Mouse (Mus musculus) stomach, embryonic 14.5 days (tissue): ENCODE data around the gene Tenm3. TPM values are rescaled to one million over a fixed set of nuclear protein-coding genes. Genes with fewer than 3 reads are reported as not detected.
A peak's percentile ranks its signal among the peaks of the same experiment; 100 is the strongest.

Experiments used
- ATAC-seq: fragments of 200-750 bp; cut with Nextera tagmentation; 2 replicates; pipeline ENCODE4 v1.8.0; 2017; ENCODE audit warnings: low read depth, moderate TSS enrichment; ENCODE audit not compliant: insufficient number of reproducible peaks, insufficient read depth, low FRiP score
- H3K27ac ChIP-seq: fragments of 300-500 bp; sonication (generic); 2 replicates; pipeline ENCODE4 v1.5.1; 2014; ENCODE audit warnings: mild to moderate bottlenecking, low read length, moderate library complexity, mixed read lengths
- H3K27me3 ChIP-seq: fragments of 300-500 bp; sonication (generic); 2 replicates; pipeline ENCODE4 v1.6.1; 2014; ENCODE audit warnings: low read length, control low read depth, mixed read lengths; ENCODE audit not compliant: control insufficient read depth, insufficient read depth
- H3K36me3 ChIP-seq: fragments of 300-500 bp; sonication (generic); 2 replicates; pipeline ENCODE4 v1.6.1; 2014; ENCODE audit warnings: mild to moderate bottlenecking, control low read depth, low read length, moderate library complexity, mixed read lengths; ENCODE audit not compliant: control insufficient read depth, insufficient read depth
- H3K4me1 ChIP-seq: fragments of 300-500 bp; sonication (generic); 2 replicates; pipeline ENCODE4 v1.6.1; 2014; ENCODE audit warnings: low read length, control low read depth, mixed read lengths; ENCODE audit not compliant: control insufficient read depth, insufficient read depth
- H3K4me2 ChIP-seq: fragments of 300-500 bp; sonication (generic); replicated peaks from 2 replicates; pipeline ENCODE4 v1.6.1; 2014; ENCODE audit warnings: low read depth, low read length, control low read depth
- H3K4me3 ChIP-seq: fragments of 300-500 bp; sonication (generic); 2 replicates; pipeline ENCODE4 v1.5.1; 2014; ENCODE audit warnings: low read depth, low read length, control low read depth
- H3K9ac ChIP-seq: fragments of 300-500 bp; sonication (generic); replicated peaks from 2 replicates; pipeline ENCODE4 v1.6.1; 2014; ENCODE audit warnings: low read depth, mild to moderate bottlenecking, control low read depth, low read length, moderate library complexity, mixed read lengths
- H3K9me3 ChIP-seq: fragments of 300-500 bp; sonication (generic); 2 replicates; pipeline ENCODE4 v1.6.1; 2016; ENCODE audit warnings: low read depth, low read length, control low read depth; ENCODE audit not compliant: control insufficient read depth
- WGBS: fragments of 180-500 bp; shearing (Covaris S2); extraction: QIAGEN DNeasy Blood & Tissue Kit; methylation state at CpG from one replicate; pipeline ENCODE4 v1.1.7; 2014; 5-methylcytosine and 5-hydroxymethylcytosine counted together
- polyA plus RNA-seq: library from polyadenylated mRNA; unstranded; fragments of >200 nt; fragmentation: Nextera tagmentation; extraction: Ambion mirVana; gene quantifications from 2 replicates; pipeline ENCODE4 v1.2.1, GENCODE M21; 2014

Tenm3 gene
- polyA plus RNA-seq, 1 experiment from 2014 or later, result 29.8 TPM

- H3K27me3 ChIP-seq, result no peaks in the 10 kb centered on the region
- no peak overlapping the region for H3K9ac ChIP-seq
- no peaks in the 10 kb centered on the region for H3K36me3 ChIP-seq
- no peak overlapping the region for H3K27ac ChIP-seq
- no peaks in the 10 kb centered on the region for H3K4me1 ChIP-seq
- ATAC-seq, result no peak
- no peak overlapping the region for H3K4me2 ChIP-seq
- H3K4me3 ChIP-seq, result no peak overlapping the region
- H3K9me3 ChIP-seq, result no peaks in the 10 kb centered on the region
- WGBS, result 95% methylated on average over 4 of the region's 4 CpGs
Measured at GRCm38 (mm10) chr8:48522536-48523123, 321.1 kb downstream of the Tenm3 start.

- no peak overlapping the region for H3K9ac ChIP-seq
- H3K4me2 ChIP-seq, result no peak overlapping the region
- no peaks in the 10 kb centered on the region for H3K36me3 ChIP-seq
- WGBS, result 88% methylated on average over 8 of the region's 8 CpGs
- ATAC-seq, result no peak
- H3K27me3 ChIP-seq, result no peaks in the 10 kb centered on the region
- no peak overlapping the region for H3K27ac ChIP-seq
- no peaks in the 10 kb centered on the region for H3K9me3 ChIP-seq
- H3K4me3 ChIP-seq, result no peak overlapping the region
- 0 out of 2 replicates have a peak, but pooled peaks cover 4% of the 10 kb centered on the region for H3K4me1 ChIP-seq
Measured at GRCm38 (mm10) chr8:48522004-48522403, 321.7 kb downstream of the Tenm3 start.

GRCm38 (mm10) chr8:48517431-48517830 lies 326.3 kb downstream of the Tenm3 start:
- Histone ChIP-seq H3K9ac (no peak overlapping the region), H3K4me3 (no peak overlapping the region), H3K4me1 (0 out of 2 replicates have a peak, but pooled peaks cover 4% of the 10 kb centered on the region), H3K36me3 (no peaks in the 10 kb centered on the region), H3K27me3 (no peaks in the 10 kb centered on the region), H3K9me3 (no peaks in the 10 kb centered on the region), H3K4me2 (no peak overlapping the region), H3K27ac (no peak overlapping the region)
- no peak for ATAC-seq

GRCm38 (mm10) chr8:48514230-48514629 lies 329.5 kb downstream of the Tenm3 start:
- 0 out of 2 replicates have a peak, but pooled peaks cover 6% of the 10 kb centered on the region for H3K4me1 ChIP-seq
- no peaks in the 10 kb centered on the region for H3K9me3 ChIP-seq
- no peak overlapping the region for H3K9ac ChIP-seq
- ATAC-seq, result no peak
- WGBS, result 83% methylated on average over 4 of the region's 4 CpGs
- no peaks in the 10 kb centered on the region for H3K36me3 ChIP-seq
- no peak overlapping the region for H3K27ac ChIP-seq
- H3K4me3 ChIP-seq, result no peak overlapping the region
- no peak overlapping the region for H3K4me2 ChIP-seq
- H3K27me3 ChIP-seq, result no peaks in the 10 kb centered on the region

GRCm38 (mm10) chr8:48513801-48514200 lies 329.9 kb downstream of the Tenm3 start:
- 0 out of 2 replicates have a peak, but pooled peaks cover 6% of the 10 kb centered on the region for H3K4me1 ChIP-seq
- no peaks in the 10 kb centered on the region for H3K36me3 ChIP-seq
- no peaks in the 10 kb centered on the region for H3K9me3 ChIP-seq
- no peak overlapping the region for H3K9ac ChIP-seq
- WGBS, result 79% methylated on average over 7 of the region's 7 CpGs
- no peak for ATAC-seq
- H3K4me2 ChIP-seq, result no peak overlapping the region
- H3K27me3 ChIP-seq, result no peaks in the 10 kb centered on the region
- H3K4me3 ChIP-seq, result no peak overlapping the region
- H3K27ac ChIP-seq, result no peak overlapping the region

- WGBS, result 87% methylated on average over 12 of the region's 12 CpGs
- no peak for ATAC-seq
Measured at GRCm38 (mm10) chr8:48511546-48511945, 332.2 kb downstream of the Tenm3 start.

GRCm38 (mm10) chr8:48511137-48511536 lies 332.6 kb downstream of the Tenm3 start:
- no peak overlapping the region for H3K27ac ChIP-seq
- H3K4me1 ChIP-seq, result 0 out of 2 replicates have a peak, but pooled peaks cover 2% of the 10 kb centered on the region
- H3K9ac ChIP-seq, result no peak overlapping the region
- H3K4me3 ChIP-seq, result no peak overlapping the region
- H3K9me3 ChIP-seq, result no peaks in the 10 kb centered on the region
- no peak overlapping the region for H3K4me2 ChIP-seq
- 79% methylated on average over 14 of the region's 14 CpGs for WGBS
- H3K27me3 ChIP-seq, result no peaks in the 10 kb centered on the region
- no peak for ATAC-seq
- no peaks in the 10 kb centered on the region for H3K36me3 ChIP-seq

More at GRCm38 (mm10) chr8:48511546-48511945, 332.2 kb downstream of the Tenm3 start:
- Histone ChIP-seq H3K9me3 (no peaks in the 10 kb centered on the region), H3K27ac (no peak overlapping the region), H3K4me2 (no peak overlapping the region), H3K27me3 (no peaks in the 10 kb centered on the region), H3K9ac (no peak overlapping the region), H3K4me1 (0 out of 2 replicates have a peak, but pooled peaks cover 2% of the 10 kb centered on the region), H3K36me3 (no peaks in the 10 kb centered on the region), H3K4me3 (no peak overlapping the region)

GRCm38 (mm10) chr8:48508641-48509599 lies 334.8 kb downstream of the Tenm3 start:
- H3K27me3 ChIP-seq, result no peaks in the 10 kb centered on the region
- H3K9ac ChIP-seq, result no peak overlapping the region
- no peak overlapping the region for H3K27ac ChIP-seq
- H3K4me2 ChIP-seq, result peak overlapping the region; percentile 45
- H3K4me3 ChIP-seq, result peak overlapping the region; percentile 17; the same call in 1 of the 2 replicates
- H3K4me1 ChIP-seq, result 0 out of 2 replicates have a peak, but pooled peaks cover 2% of the 10 kb centered on the region
- no peaks in the 10 kb centered on the region for H3K9me3 ChIP-seq
- ATAC-seq, result no peak
- WGBS, result 38% methylated on average over 29 of the region's 29 CpGs
- H3K36me3 ChIP-seq, result no peaks in the 10 kb centered on the region
